Mouse (Mus musculus): Measurements from ENCODE around the gene Ints7. TPM values are rescaled to one million over a fixed set of nuclear protein-coding genes. Genes with fewer than 3 reads are reported as not detected.

Gene Ints7
- polyA plus RNA-seq, 1 experiment from 2014 or later = 11.0 TPM

- H3K4me1 ChIP-seq (ENCODE audit: insufficient read depth) = peaks cover 17% of the 10 kb centered on the region
- H3K9ac ChIP-seq (replicated peaks) = peak overlapping the region; percentile 31; the same call in 1 of the 2 replicates
- TF ChIP-seq EP300 (IDR thresholded peaks at IDR 0.05; ENCODE audit: low read depth) (peak; percentile 87), CTCF (IDR thresholded peaks at IDR 0.05; ENCODE audit: low read depth) (no peak)
- peak overlapping the region; percentile 97 for H3K27ac ChIP-seq (ENCODE audit: low read depth)
- ATAC-seq (peak; percentile 83), DNase-seq (peak; percentile 60)
- WGBS (ENCODE audit: insufficient replicate concordance) = 52% methylated on average over 2 of the region's 2 CpGs
- H3K9me3 ChIP-seq (ENCODE audit: low read length) = no peaks in the 10 kb centered on the region
- H3K4me2 ChIP-seq (ENCODE audit: low read depth, low read length) = no peak overlapping the region
- H3K4me3 ChIP-seq (ENCODE audit: low read depth, low read length) = no peak overlapping the region
- H3K27me3 ChIP-seq (ENCODE audit: insufficient read depth, low read length) = no peaks in the 10 kb centered on the region
- no peaks in the 10 kb centered on the region for H3K36me3 ChIP-seq (replicated peaks; ENCODE audit: insufficient read depth, low read length)
These were observed 64.7 kb downstream of the Ints7 start for GRCm38 (mm10) chr1:191640146-191640545.

- no peaks in the 10 kb centered on the region for H3K36me3 ChIP-seq (replicated peaks; ENCODE audit: insufficient read depth, low read length)
- TF ChIP-seq CTCF (IDR thresholded peaks at IDR 0.05; ENCODE audit: low read depth) = no peak
- TF ChIP-seq EP300 (IDR thresholded peaks at IDR 0.05; ENCODE audit: low read depth) = no peak
- ATAC-seq = no peak
- 64% methylated on average over 3 of the region's 3 CpGs for WGBS (ENCODE audit: insufficient replicate concordance)
- peak overlapping the region; percentile 97 for H3K27ac ChIP-seq (ENCODE audit: low read depth)
- no peak for DNase-seq
- no peaks in the 10 kb centered on the region for H3K9me3 ChIP-seq (ENCODE audit: low read length)
- H3K4me3 ChIP-seq (ENCODE audit: low read depth, low read length) = no peak overlapping the region
- no peaks in the 10 kb centered on the region for H3K27me3 ChIP-seq (ENCODE audit: insufficient read depth, low read length)
- no peak overlapping the region for H3K4me2 ChIP-seq (ENCODE audit: low read depth, low read length)
- peaks cover 17% of the 10 kb centered on the region for H3K4me1 ChIP-seq (ENCODE audit: insufficient read depth)
- no peak overlapping the region for H3K9ac ChIP-seq (replicated peaks)
These were observed 65.4 kb downstream of the Ints7 start for GRCm38 (mm10) chr1:191640848-191641247.

- peak overlapping the region; percentile 97 for H3K27ac ChIP-seq (ENCODE audit: low read depth)
- TF ChIP-seq CTCF (IDR thresholded peaks at IDR 0.05; ENCODE audit: low read depth) (no peak), EP300 (IDR thresholded peaks at IDR 0.05; ENCODE audit: low read depth) (peak; percentile 65; the same call in 1 of the 2 replicates)
- peak; percentile 89 for ATAC-seq
- H3K4me1 ChIP-seq (ENCODE audit: insufficient read depth) = peaks cover 17% of the 10 kb centered on the region
- WGBS (ENCODE audit: insufficient replicate concordance) = 28% methylated on average over 2 of the region's 2 CpGs
- DNase-seq = peak; percentile 59
- H3K36me3 ChIP-seq (replicated peaks; ENCODE audit: insufficient read depth, low read length) = no peaks in the 10 kb centered on the region
- no peaks in the 10 kb centered on the region for H3K9me3 ChIP-seq (ENCODE audit: low read length)
- no peak overlapping the region for H3K4me3 ChIP-seq (ENCODE audit: low read depth, low read length)
- no peaks in the 10 kb centered on the region for H3K27me3 ChIP-seq (ENCODE audit: insufficient read depth, low read length)
- peak overlapping the region; percentile 18; the same call in 1 of the 2 replicates for H3K9ac ChIP-seq (replicated peaks)
- no peak overlapping the region for H3K4me2 ChIP-seq (ENCODE audit: low read depth, low read length)
These were observed 66.0 kb downstream of the Ints7 start for GRCm38 (mm10) chr1:191641438-191641837.

GRCm38 (mm10) chr1:191642903-191643302 is 67.5 kb downstream of the Ints7 start:
- Histone ChIP-seq H3K36me3 (replicated peaks; ENCODE audit: insufficient read depth, low read length) (no peaks in the 10 kb centered on the region), H3K27me3 (ENCODE audit: insufficient read depth, low read length) (no peaks in the 10 kb centered on the region), H3K4me2 (ENCODE audit: low read depth, low read length) (no peak overlapping the region), H3K9ac (replicated peaks) (no peak overlapping the region), H3K9me3 (ENCODE audit: low read length) (no peaks in the 10 kb centered on the region), H3K4me1 (ENCODE audit: insufficient read depth) (peaks cover 21% of the 10 kb centered on the region), H3K27ac (ENCODE audit: low read depth) (no peak overlapping the region), H3K4me3 (ENCODE audit: low read depth, low read length) (no peak overlapping the region)
- TF ChIP-seq EP300 (IDR thresholded peaks at IDR 0.05; ENCODE audit: low read depth) (no peak), CTCF (IDR thresholded peaks at IDR 0.05; ENCODE audit: low read depth) (no peak)
- WGBS (ENCODE audit: insufficient replicate concordance) = 31% methylated on average over 4 of the region's 4 CpGs
- ATAC-seq = no peak
- DNase-seq = no peak

- Histone ChIP-seq H3K9me3 (ENCODE audit: low read length) (no peaks in the 10 kb centered on the region), H3K27ac (ENCODE audit: low read depth) (no peak overlapping the region), H3K4me2 (ENCODE audit: low read depth, low read length) (no peak overlapping the region), H3K4me1 (ENCODE audit: insufficient read depth) (peaks cover 5% of the 10 kb centered on the region), H3K9ac (replicated peaks) (no peak overlapping the region), H3K27me3 (ENCODE audit: insufficient read depth, low read length) (no peaks in the 10 kb centered on the region), H3K36me3 (replicated peaks; ENCODE audit: insufficient read depth, low read length) (no peaks in the 10 kb centered on the region), H3K4me3 (ENCODE audit: low read depth, low read length) (no peak overlapping the region)
- ATAC-seq (no peak), DNase-seq (no peak)
- no peak for TF ChIP-seq CTCF (IDR thresholded peaks at IDR 0.05; ENCODE audit: low read depth)
- no peak for TF ChIP-seq EP300 (IDR thresholded peaks at IDR 0.05; ENCODE audit: low read depth)
- 61% methylated on average over 8 of the region's 8 CpGs for WGBS (ENCODE audit: insufficient replicate concordance)
These were observed 70.5 kb downstream of the Ints7 start for GRCm38 (mm10) chr1:191645921-191646320.

- Histone ChIP-seq H3K36me3 (replicated peaks; ENCODE audit: insufficient read depth, low read length) (no peaks in the 10 kb centered on the region), H3K27me3 (ENCODE audit: insufficient read depth, low read length) (no peaks in the 10 kb centered on the region), H3K9me3 (ENCODE audit: low read length) (no peaks in the 10 kb centered on the region), H3K9ac (replicated peaks) (no peak overlapping the region), H3K27ac (ENCODE audit: low read depth) (no peak overlapping the region), H3K4me1 (ENCODE audit: insufficient read depth) (peaks cover 4% of the 10 kb centered on the region; the same call in 1 of the 2 replicates), H3K4me2 (ENCODE audit: low read depth, low read length) (no peak overlapping the region), H3K4me3 (ENCODE audit: low read depth, low read length) (no peak overlapping the region)
- 51% methylated on average over 3 of the region's 3 CpGs for WGBS (ENCODE audit: insufficient replicate concordance)
- ATAC-seq (no peak), DNase-seq (no peak)
- TF ChIP-seq EP300 (IDR thresholded peaks at IDR 0.05; ENCODE audit: low read depth) (no peak), CTCF (IDR thresholded peaks at IDR 0.05; ENCODE audit: low read depth) (no peak)
These were observed 72.2 kb downstream of the Ints7 start for GRCm38 (mm10) chr1:191647590-191647989.

GRCm38 (mm10) chr1:191659441-191659840 is 84.0 kb downstream of the Ints7 start:
- DNase-seq = no peak

More at GRCm38 (mm10) chr1:191659441-191659840, 84.0 kb downstream of the Ints7 start:
- Histone ChIP-seq H3K27ac (ENCODE audit: low read depth) (no peak overlapping the region), H3K4me3 (ENCODE audit: low read depth, low read length) (no peak overlapping the region), H3K9ac (replicated peaks) (no peak overlapping the region), H3K36me3 (replicated peaks; ENCODE audit: insufficient read depth, low read length) (no peaks in the 10 kb centered on the region), H3K27me3 (ENCODE audit: insufficient read depth, low read length) (no peaks in the 10 kb centered on the region), H3K4me2 (ENCODE audit: low read depth, low read length) (no peak overlapping the region), H3K4me1 (ENCODE audit: insufficient read depth) (peaks cover 28% of the 10 kb centered on the region), H3K9me3 (ENCODE audit: low read length) (no peaks in the 10 kb centered on the region)
- ATAC-seq = no peak
- no peak for TF ChIP-seq CTCF (IDR thresholded peaks at IDR 0.05; ENCODE audit: low read depth)
- no peak for TF ChIP-seq EP300 (IDR thresholded peaks at IDR 0.05; ENCODE audit: low read depth)
- 82% methylated on average over 3 of the region's 3 CpGs for WGBS (ENCODE audit: insufficient replicate concordance)
